Mouse (Mus musculus) ES-Bruce4 (cell line): ENCODE results near the gene Ptpn22.

Source experiments
- CTCF ChIP-seq: IDR thresholded peaks from one replicate; pipeline ENCODE4 v1.8.1; 2011; ENCODE audit warnings: low read depth, low read length
- EP300 ChIP-seq: IDR thresholded peaks from 2 replicates; pipeline ENCODE4 v1.6.1; 2011; ENCODE audit warnings: low read depth, low read length; ENCODE audit not compliant: insufficient read depth
- POLR2A ChIP-seq: IDR thresholded peaks from one replicate; pipeline ENCODE4 v1.8.1; 2011; ENCODE audit warnings: low read length; ENCODE audit not compliant: insufficient read depth

GRCm38 (mm10) chr3:103908781-103909180 lies 49.2 kb downstream of the Ptpn22 start:
- no peak for TF ChIP-seq CTCF
- no peak for TF ChIP-seq POLR2A
- no peak for TF ChIP-seq EP300
